Mouse (Mus musculus) hindbrain, embryonic 15.5 days (tissue): ENCODE measurements around the gene Rsl1d1. TPM values are rescaled to one million over a fixed set of nuclear protein-coding genes. Genes with fewer than 3 reads are reported as not detected.
"Not testable (repeated sequence)": the region's sequence is repeated elsewhere in the genome, so short reads cannot be mapped to it uniquely, and the experiment has no call there.

Experiments used
- ATAC-seq: fragments of 200-750 bp; cut with Nextera tagmentation; 2 replicates; pipeline ENCODE4 v1.8.0; 2017; ENCODE audit warnings: low read depth, moderate number of reproducible peaks, moderate TSS enrichment; ENCODE audit not compliant: low FRiP score
- H3K27ac ChIP-seq: fragments of 300-500 bp; sonication (generic); replicated peaks from 2 replicates; pipeline ENCODE4 v1.5.1; 2015; ENCODE audit warnings: mild to moderate bottlenecking, inconsistent platforms
- H3K27me3 ChIP-seq: fragments of 300-500 bp; sonication (generic); 2 replicates; pipeline ENCODE4 v1.6.1; 2015; ENCODE audit warnings: control low read depth, inconsistent platforms
- H3K36me3 ChIP-seq: fragments of 300-500 bp; sonication (generic); 2 replicates; pipeline ENCODE4 v1.6.1; 2015; ENCODE audit warnings: control low read depth, inconsistent platforms
- H3K4me1 ChIP-seq: fragments of 300-500 bp; sonication (generic); replicated peaks from 2 replicates; pipeline ENCODE4 v1.6.1; 2015; ENCODE audit warnings: control low read depth, inconsistent platforms
- H3K4me2 ChIP-seq: fragments of 300-500 bp; sonication (generic); 2 replicates; pipeline ENCODE4 v1.6.1; 2015; ENCODE audit warnings: moderate library complexity, mild to moderate bottlenecking, inconsistent platforms
- H3K4me3 ChIP-seq: fragments of 300-500 bp; sonication (generic); 2 replicates; pipeline ENCODE4 v1.5.1; 2015; ENCODE audit warnings: mild to moderate bottlenecking, inconsistent platforms
- H3K9ac ChIP-seq: fragments of 300-500 bp; sonication (generic); 2 replicates; pipeline ENCODE4 v1.6.1; 2015; ENCODE audit warnings: inconsistent platforms
- H3K9me3 ChIP-seq: fragments of 300-500 bp; sonication (generic); 2 replicates; pipeline ENCODE4 v1.6.1; 2016; ENCODE audit warnings: control low read depth, inconsistent platforms
- WGBS: fragments of 180-500 bp; shearing (Covaris S2); methylation state at CpG from one replicate; pipeline ENCODE4 v1.1.7; 2015; 5-methylcytosine and 5-hydroxymethylcytosine counted together
- microRNA-seq: library from miRNA; unstranded; fragments of <30 nt; microRNA quantifications from one replicate; pipeline ENCODE4, GENCODE M21; 2016
- polyA plus RNA-seq: library from polyadenylated mRNA; unstranded; fragments of >200 nt; fragmentation: Nextera tagmentation; extraction: Ambion mirVana; gene quantifications from 2 replicates; pipeline ENCODE4 v1.2.1, GENCODE M21; 2015

The Rsl1d1 gene
- polyA plus RNA-seq, 1 experiment from 2014 or later, result 119 TPM

- not testable (repeated sequence) for ATAC-seq, H3K4me1 ChIP-seq, H3K9me3 ChIP-seq, H3K9ac ChIP-seq, H3K4me2 ChIP-seq, H3K4me3 ChIP-seq, H3K27me3 ChIP-seq, H3K27ac ChIP-seq
- H3K36me3 ChIP-seq, result peaks cover 51% of the 10 kb centered on the region
- WGBS, result 19% methylated on average over 55 of the region's 56 CpGs
Measured at GRCm38 (mm10) chr16:11143706-11144483, 59.2 kb downstream of the Rsl1d1 start.

Small RNAs within 50 kb of the gene (microRNA-seq; reads per million reads assigned to microRNA genes)
- 188 reads per million, percentile 59 among the genes with 10 or more reads in this experiment for gene Gm23935

Other genes with a start within 250 kb of the Rsl1d1 start
- 125 and 133 TPM in 2 replicates for gene Snn, start 142.4 kb downstream of the Rsl1d1 start, polyA plus RNA-seq
- 30.1 and 32.2 TPM in 2 replicates for gene Litaf, start 137.2 kb downstream of the Rsl1d1 start, polyA plus RNA-seq
- 30.4 and 32.6 TPM in 2 replicates for gene Txndc11, start 68.7 kb downstream of the Rsl1d1 start, polyA plus RNA-seq
- gene Zc3h7a, start 26.9 kb downstream of the Rsl1d1 start, polyA plus RNA-seq, result 70.1 and 73.8 TPM in 2 replicates
- 49.5 and 51.2 TPM in 2 replicates for gene Gspt1, start 51.0 kb upstream of the Rsl1d1 start, polyA plus RNA-seq
- gene Tnfrsf17, start 110.5 kb upstream of the Rsl1d1 start, polyA plus RNA-seq, result 0.19 TPM in 1 of 2 replicates, not detected in the other
- 17.2 and 18.0 TPM in 2 replicates for gene Snx29, start 119.6 kb upstream of the Rsl1d1 start, polyA plus RNA-seq